Mouse (Mus musculus) heart, embryonic 15.5 days (tissue): ENCODE results near the gene Zfp704. TPM values are rescaled to one million over a fixed set of nuclear protein-coding genes. Genes with fewer than 3 reads are reported as not detected.
A peak's percentile ranks its signal among the peaks of the same experiment; 100 is the strongest.

Experiments
- ATAC-seq: fragments of 200-750 bp; cut with Nextera tagmentation; replicated peaks from 2 replicates; pipeline ENCODE4 v1.8.0; 2017; ENCODE audit warnings: low read depth, moderate TSS enrichment; ENCODE audit not compliant: insufficient number of reproducible peaks, insufficient read depth, low FRiP score
- H3K27ac ChIP-seq: fragments of 300-500 bp; sonication (generic); 2 replicates; pipeline ENCODE4 v1.5.1; 2015; ENCODE audit warnings: mild to moderate bottlenecking, inconsistent platforms
- H3K27me3 ChIP-seq: fragments of 300-500 bp; sonication (generic); 2 replicates; pipeline ENCODE4 v1.6.1; 2015; ENCODE audit warnings: inconsistent platforms
- H3K36me3 ChIP-seq: fragments of 300-500 bp; sonication (generic); 2 replicates; pipeline ENCODE4 v1.6.1; 2015; ENCODE audit warnings: mild to moderate bottlenecking, inconsistent platforms
- H3K4me1 ChIP-seq: fragments of 300-500 bp; sonication (generic); replicated peaks from 2 replicates; pipeline ENCODE4 v1.6.1; 2015; ENCODE audit warnings: inconsistent platforms
- H3K4me2 ChIP-seq: fragments of 300-500 bp; sonication (generic); 2 replicates; pipeline ENCODE4 v1.6.1; 2015; ENCODE audit warnings: inconsistent platforms, mild to moderate bottlenecking, moderate library complexity
- H3K4me3 ChIP-seq: fragments of 300-500 bp; sonication (generic); 2 replicates; pipeline ENCODE4 v1.5.1; 2015; ENCODE audit warnings: mild to moderate bottlenecking, inconsistent platforms
- H3K9ac ChIP-seq: fragments of 300-500 bp; sonication (generic); 2 replicates; pipeline ENCODE4 v1.6.1; 2015; ENCODE audit warnings: mild to moderate bottlenecking, inconsistent platforms
- H3K9me3 ChIP-seq: fragments of 300-500 bp; sonication (generic); replicated peaks from 2 replicates; pipeline ENCODE4 v1.6.1; 2016; ENCODE audit warnings: inconsistent platforms
- WGBS: fragments of 180-500 bp; shearing (Covaris S2); methylation state at CpG from one replicate; pipeline ENCODE4 v1.1.7; 2015; ENCODE audit warnings: mixed read lengths; 5-methylcytosine and 5-hydroxymethylcytosine counted together
- polyA plus RNA-seq: library from polyadenylated mRNA; unstranded; fragments of >200 nt; fragmentation: Nextera tagmentation; extraction: Ambion mirVana; gene quantifications from 2 replicates; pipeline ENCODE4 v1.2.1, GENCODE M21; 2015

Zfp704 gene
- polyA plus RNA-seq, 1 experiment from 2014 or later = 5.6 TPM

DNA sequence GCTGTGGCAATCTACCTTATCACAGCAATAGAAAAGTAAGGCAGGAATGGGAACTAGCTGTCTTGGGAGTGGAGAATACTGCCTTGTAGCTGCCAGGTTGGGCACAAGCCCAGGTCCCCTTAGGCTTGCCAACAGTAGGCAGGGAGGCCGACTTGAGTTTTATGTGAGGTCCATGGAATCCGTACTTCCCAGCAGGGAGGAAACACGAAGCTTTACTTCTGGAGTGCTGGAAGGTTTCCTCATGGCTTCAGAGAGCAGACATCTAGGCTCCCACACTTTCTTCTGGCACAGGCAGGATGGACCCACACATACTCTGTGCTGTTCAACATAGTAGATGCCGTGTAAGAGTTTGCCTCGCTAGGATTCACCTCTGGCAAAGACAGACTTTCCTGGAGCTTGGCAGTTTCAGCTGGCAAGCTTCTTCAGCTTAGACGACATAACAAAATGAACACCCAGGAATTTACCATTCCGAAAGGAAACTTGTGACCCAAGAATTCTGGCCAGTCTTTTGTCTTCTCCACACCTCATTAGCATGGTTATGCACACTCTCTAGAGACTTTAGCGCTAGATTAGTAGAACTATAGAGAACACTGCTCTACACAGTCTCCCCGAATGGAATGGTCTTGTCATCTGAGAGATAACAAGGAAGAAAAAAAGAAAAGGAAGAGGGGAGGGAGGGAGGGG is 79.6 kb downstream of the Zfp704 start:
- 0 out of 2 replicates have a peak, but pooled peaks cover 3% of the 10 kb centered on the region for H3K4me1 ChIP-seq
- 62% methylated on average over 9 of the region's 9 CpGs for WGBS
- no peak overlapping the region for H3K9ac ChIP-seq
- no peak overlapping the region for H3K27ac ChIP-seq
- no peaks in the 10 kb centered on the region for H3K9me3 ChIP-seq
- no peak for ATAC-seq
- H3K4me2 ChIP-seq = no peak overlapping the region
- H3K4me3 ChIP-seq = no peak overlapping the region
- H3K27me3 ChIP-seq = no peaks in the 10 kb centered on the region
- H3K36me3 ChIP-seq = no peaks in the 10 kb centered on the region

DNA sequence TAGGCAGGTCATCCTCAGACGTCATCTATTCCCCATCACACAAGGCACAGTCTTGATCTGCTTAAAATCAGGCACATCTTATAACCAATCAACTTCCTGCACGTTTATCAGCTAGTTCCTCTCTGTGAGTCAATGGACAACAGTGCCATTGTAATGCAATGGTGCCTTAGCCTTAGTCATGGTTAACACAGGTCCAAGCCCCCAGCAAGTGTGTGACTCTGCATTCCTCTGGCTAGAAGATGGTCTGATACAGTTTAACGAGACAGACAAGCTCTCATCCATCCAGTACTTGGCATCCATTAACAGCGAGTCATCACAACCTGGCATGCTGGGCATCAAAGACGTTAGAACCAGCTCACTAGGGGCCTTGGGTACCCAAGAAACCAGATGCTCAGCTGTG is 85.5 kb downstream of the Zfp704 start:
- ATAC-seq = no peak
- Histone ChIP-seq H3K9me3 (no peaks in the 10 kb centered on the region), H3K36me3 (no peaks in the 10 kb centered on the region), H3K27ac (no peak overlapping the region), H3K4me3 (no peak overlapping the region), H3K9ac (no peak overlapping the region), H3K4me1 (peaks cover 47% of the 10 kb centered on the region), H3K4me2 (no peak overlapping the region), H3K27me3 (no peaks in the 10 kb centered on the region)
- 59% methylated on average over 5 of the region's 5 CpGs for WGBS

DNA sequence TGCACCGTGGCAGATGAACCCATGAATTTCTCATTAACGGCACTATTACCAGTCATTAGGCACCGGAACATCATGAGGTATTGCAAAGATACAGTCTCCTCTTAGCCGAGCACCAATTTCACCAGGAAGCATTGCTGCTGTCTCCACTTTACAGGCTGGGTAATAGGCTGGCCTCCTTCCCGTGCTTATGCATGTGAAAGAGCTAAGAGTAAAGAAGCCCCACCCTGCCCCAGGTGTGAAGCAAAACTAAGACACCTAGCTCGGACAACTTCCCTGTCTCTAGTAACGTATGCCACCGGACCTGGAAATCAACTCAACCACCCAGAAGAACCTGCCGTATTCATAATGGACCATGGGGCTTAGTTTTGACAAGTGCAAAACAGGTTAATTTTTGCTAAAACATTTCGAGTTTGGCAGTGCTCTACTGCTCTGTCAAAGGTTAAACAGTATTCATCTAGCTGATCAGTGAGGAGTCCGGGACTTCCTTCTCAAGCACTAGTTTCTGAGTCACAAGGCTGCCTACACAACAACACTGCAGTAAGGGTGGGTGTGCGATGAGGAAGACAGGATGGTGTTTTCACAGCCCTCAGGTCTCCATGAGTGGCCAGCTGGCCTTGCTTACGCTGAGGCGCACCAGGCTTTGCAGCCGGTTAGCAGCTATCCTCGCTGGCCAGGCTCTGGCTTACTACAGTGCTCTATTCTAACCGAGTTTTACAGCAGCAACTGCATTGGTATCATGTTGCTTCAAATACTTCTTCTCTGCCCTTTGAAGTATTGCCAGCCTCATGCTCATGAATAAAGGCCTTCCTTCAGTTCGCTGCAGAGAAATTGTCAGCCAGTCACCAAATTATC is 86.6 kb downstream of the Zfp704 start:
- Histone ChIP-seq H3K36me3 (no peaks in the 10 kb centered on the region), H3K27ac (peak overlapping the region; percentile 62), H3K4me1 (peaks cover 54% of the 10 kb centered on the region), H3K27me3 (no peaks in the 10 kb centered on the region), H3K4me3 (no peak overlapping the region), H3K4me2 (no peak overlapping the region; the same call in 1 of the 2 replicates), H3K9ac (no peak overlapping the region), H3K9me3 (no peaks in the 10 kb centered on the region)
- ATAC-seq = no peak; the same call in 1 of the 2 replicates
- 54% methylated on average over 18 of the region's 18 CpGs for WGBS

DNA sequence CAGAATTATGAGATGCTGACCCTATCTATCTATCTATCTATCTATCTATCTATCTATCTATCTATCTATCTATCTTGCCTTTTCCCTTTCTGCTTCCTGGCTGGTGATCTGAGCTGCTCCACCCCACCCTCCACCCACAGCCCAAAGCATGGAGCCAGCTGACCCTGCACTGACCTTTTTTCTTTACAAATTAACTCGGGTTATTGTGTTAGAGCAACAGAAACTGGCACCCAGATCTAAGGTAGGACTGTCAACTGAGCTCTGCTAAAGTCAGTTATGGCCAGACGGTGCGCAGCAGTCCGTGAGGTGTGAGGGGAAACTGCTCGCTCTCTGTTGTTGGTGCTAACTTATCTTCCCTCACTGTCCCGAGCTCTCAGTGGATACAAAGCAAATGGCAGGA is 87.9 kb downstream of the Zfp704 start:
- H3K27ac ChIP-seq = no peak overlapping the region
- no peak overlapping the region for H3K4me2 ChIP-seq
- no peaks in the 10 kb centered on the region for H3K9me3 ChIP-seq
- no peaks in the 10 kb centered on the region for H3K36me3 ChIP-seq
- H3K9ac ChIP-seq = no peak overlapping the region
- no peaks in the 10 kb centered on the region for H3K27me3 ChIP-seq
- H3K4me3 ChIP-seq = no peak overlapping the region
- no peak for ATAC-seq
- peaks cover 54% of the 10 kb centered on the region for H3K4me1 ChIP-seq
- WGBS = 51% methylated on average over 6 of the region's 6 CpGs

DNA sequence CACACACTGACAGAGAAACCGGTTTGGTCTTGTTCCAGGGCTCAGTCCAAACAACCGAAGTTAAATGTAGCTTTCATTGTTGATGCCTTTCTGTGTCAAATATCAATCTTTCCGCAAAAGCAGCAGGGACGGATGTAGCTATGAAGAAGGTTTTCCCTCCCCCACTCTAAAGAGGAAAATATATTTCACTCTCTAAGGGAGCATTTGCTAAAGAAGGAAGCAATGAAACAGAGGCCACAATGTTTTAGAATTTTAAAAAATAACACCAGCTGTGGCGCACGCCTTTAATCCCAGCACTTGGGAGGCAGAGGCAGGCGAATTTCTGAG is 89.2 kb downstream of the Zfp704 start:
- no peak for ATAC-seq
- Histone ChIP-seq H3K4me1 (peaks cover 53% of the 10 kb centered on the region), H3K4me3 (no peak overlapping the region), H3K27me3 (no peaks in the 10 kb centered on the region), H3K9ac (no peak overlapping the region), H3K9me3 (no peaks in the 10 kb centered on the region), H3K4me2 (peak overlapping the region; percentile 51), H3K36me3 (no peaks in the 10 kb centered on the region), H3K27ac (peak overlapping the region; percentile 78)
- 34% methylated on average over 7 of the region's 7 CpGs for WGBS

DNA sequence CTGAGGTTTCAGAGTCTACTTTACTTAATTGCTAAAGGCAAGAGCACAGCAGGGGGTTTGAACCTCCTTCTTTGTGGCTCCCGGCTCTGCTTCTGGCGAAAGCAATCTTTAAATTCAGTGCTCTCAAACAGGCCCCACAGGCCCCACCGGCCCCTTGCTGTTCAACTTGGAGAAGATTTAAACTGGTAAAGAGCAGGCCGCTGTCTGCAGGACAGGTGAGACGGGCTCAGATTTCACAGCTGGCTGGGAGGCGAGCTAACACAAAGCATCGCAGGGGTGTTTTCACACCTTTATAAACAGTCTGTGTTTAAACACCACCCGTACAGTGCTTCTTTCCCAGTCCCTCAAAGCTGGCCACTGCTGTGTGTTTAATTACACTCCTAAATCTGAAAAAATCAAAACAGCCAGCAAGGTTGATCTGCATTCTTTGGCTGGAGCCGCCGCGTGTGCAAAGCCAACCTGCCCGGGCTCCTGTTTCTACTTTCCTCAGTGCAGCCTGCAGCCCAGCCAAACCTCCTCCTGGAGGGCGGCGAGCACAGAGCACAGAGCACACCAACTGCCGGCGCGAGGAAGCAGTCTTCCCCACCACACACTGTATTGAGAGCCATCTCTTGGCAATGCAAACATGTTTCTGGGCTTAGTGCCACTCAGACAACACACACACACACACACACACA is 89.7 kb downstream of the Zfp704 start:
- no peaks in the 10 kb centered on the region for H3K36me3 ChIP-seq
- WGBS = 17% methylated on average over 17 of the region's 17 CpGs
- no peaks in the 10 kb centered on the region for H3K9me3 ChIP-seq
- H3K9ac ChIP-seq = no peak overlapping the region
- ATAC-seq = peak; percentile 90
- H3K27me3 ChIP-seq = no peaks in the 10 kb centered on the region
- H3K4me2 ChIP-seq = peak overlapping the region; percentile 51
- H3K4me1 ChIP-seq = peaks cover 58% of the 10 kb centered on the region
- no peak overlapping the region for H3K4me3 ChIP-seq
- peak overlapping the region; percentile 78 for H3K27ac ChIP-seq

DNA sequence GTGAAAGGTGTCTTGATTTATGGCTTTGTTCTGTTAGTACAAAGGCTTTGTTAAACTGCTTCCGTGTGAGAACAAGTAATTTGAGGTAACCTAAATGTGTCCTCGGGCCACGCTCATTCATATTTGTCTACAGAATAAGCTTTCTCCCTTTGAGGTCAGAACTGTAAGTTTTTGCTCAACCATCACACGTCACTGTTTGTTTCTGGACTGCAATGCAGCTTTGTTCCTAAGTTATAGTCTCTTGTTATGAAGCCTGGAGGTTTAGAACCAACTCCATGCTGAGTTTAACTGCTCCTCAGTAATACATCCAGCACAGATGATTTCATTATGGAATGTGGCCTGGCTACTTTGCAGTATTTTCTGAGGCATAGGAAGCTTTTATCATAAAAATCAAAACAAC is 90.4 kb downstream of the Zfp704 start:
- H3K4me3 ChIP-seq = no peak overlapping the region
- no peak for ATAC-seq
- no peaks in the 10 kb centered on the region for H3K27me3 ChIP-seq
- no peaks in the 10 kb centered on the region for H3K9me3 ChIP-seq
- 74% methylated on average over 4 of the region's 4 CpGs for WGBS
- no peaks in the 10 kb centered on the region for H3K36me3 ChIP-seq
- peak overlapping the region; percentile 78; the same call in 1 of the 2 replicates for H3K27ac ChIP-seq
- no peak overlapping the region for H3K9ac ChIP-seq
- H3K4me1 ChIP-seq = peaks cover 61% of the 10 kb centered on the region
- H3K4me2 ChIP-seq = no peak overlapping the region

DNA sequence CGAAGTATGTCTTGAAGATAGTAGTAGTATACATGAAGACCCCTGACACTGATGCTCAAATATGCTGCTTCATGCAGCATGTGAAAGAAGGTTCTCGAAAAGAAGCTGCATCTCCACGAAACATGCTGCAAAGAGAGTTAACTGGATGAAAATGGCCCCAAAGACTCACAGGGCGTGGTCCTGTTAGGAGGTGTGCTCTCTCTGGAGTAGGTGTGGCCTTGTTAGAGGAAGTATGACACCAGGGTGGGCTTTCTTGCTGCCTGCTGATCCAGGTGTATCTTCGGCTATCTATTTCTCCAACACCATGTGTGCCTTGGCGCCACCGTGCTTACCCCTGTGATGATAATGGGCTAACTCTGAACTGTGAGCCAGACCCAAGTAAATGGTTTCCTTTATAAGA is 90.9 kb downstream of the Zfp704 start:
- Histone ChIP-seq H3K36me3 (no peaks in the 10 kb centered on the region), H3K9ac (no peak overlapping the region), H3K9me3 (no peaks in the 10 kb centered on the region), H3K4me3 (no peak overlapping the region), H3K27ac (no peak overlapping the region), H3K27me3 (no peaks in the 10 kb centered on the region), H3K4me1 (peaks cover 61% of the 10 kb centered on the region), H3K4me2 (no peak overlapping the region)
- WGBS = 92% methylated on average over 7 of the region's 7 CpGs
- no peak for ATAC-seq

DNA sequence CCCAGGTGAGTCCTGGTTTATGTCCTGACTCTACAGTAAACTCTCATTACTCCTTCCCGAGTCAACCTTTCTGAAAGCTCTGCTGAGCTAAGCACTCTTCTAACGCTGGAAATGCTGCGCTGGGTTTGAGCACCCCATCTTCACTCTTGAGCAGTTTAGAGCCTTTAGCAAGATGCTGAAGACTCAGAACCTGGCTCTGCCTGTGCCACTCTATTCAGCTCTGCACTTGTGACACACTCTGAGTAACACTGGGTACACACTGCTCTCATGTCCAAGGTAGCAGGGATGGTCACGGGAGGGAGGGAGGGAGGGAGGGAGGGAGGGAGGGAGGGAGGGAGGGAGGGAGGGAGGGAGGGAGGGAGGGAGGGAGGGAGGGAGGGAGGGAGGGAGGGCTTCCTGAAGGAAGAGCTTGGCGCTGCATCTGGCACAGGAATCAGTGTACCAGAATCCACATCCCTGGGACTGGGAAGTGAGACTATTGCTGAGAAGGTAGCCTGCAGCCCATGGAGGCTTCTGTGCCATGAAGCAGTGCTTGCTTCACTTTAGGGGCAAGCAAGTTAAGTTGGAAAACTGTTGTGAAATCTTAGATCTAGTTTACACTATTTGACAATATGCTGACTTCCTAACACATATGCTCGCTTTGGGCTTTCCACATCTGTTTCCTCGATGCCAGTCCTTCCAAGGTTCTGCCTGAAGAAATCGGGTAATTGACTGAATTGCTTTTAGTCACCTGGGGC is 93.6 kb downstream of the Zfp704 start:
- H3K4me2 ChIP-seq = no peak overlapping the region
- no peaks in the 10 kb centered on the region for H3K27me3 ChIP-seq
- no peak overlapping the region for H3K9ac ChIP-seq
- WGBS = 79% methylated on average over 8 of the region's 8 CpGs
- H3K27ac ChIP-seq = no peak overlapping the region
- no peaks in the 10 kb centered on the region for H3K9me3 ChIP-seq
- H3K4me1 ChIP-seq = peaks cover 41% of the 10 kb centered on the region
- no peak overlapping the region for H3K4me3 ChIP-seq
- no peak for ATAC-seq
- no peaks in the 10 kb centered on the region for H3K36me3 ChIP-seq

DNA sequence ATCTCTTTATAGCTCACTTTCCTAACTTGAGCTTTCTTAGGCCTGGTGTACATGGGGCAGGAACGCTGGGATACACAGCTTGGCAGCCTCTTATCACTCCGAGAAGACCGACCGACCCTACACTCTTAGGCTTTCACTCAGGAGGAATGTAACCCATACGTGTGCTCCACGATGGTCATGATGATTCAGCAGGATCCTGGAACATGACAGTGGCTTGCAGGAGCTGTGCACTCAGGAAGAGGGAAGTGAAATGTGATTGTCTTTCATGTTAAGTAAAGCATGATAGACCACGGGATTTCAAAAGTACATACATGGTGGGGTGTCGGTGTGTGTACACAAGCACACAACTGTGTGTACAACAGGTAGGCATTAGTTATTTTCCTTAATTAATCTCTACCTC is 94.4 kb downstream of the Zfp704 start:
- 27% methylated on average over 8 of the region's 8 CpGs for WGBS
- Histone ChIP-seq H3K4me1 (peaks cover 33% of the 10 kb centered on the region), H3K27me3 (no peaks in the 10 kb centered on the region), H3K4me3 (no peak overlapping the region), H3K27ac (peak overlapping the region; percentile 13), H3K9ac (no peak overlapping the region), H3K9me3 (no peaks in the 10 kb centered on the region), H3K4me2 (no peak overlapping the region), H3K36me3 (no peaks in the 10 kb centered on the region)
- ATAC-seq = no peak; the same call in 1 of the 2 replicates

DNA sequence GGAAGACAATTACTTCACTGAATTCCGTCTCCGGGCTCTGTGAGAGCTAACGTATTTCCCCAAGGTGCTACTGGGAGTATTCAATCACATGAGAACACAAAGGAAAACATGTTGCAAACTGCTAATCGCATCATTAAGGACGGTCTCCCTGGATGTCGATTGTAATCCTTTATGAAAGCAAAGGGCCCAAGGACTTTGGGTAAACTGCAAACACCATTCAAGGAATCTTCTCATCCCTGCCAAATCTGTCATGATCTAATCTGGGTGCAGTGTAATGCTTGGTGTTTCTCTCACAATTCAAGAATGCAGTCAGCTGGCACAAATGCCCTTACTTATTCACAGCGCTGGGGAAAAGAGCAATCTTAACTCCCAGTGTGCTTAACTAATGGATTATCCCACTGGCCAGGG is 96.2 kb downstream of the Zfp704 start:
- Histone ChIP-seq H3K4me3 (no peak overlapping the region), H3K9ac (no peak overlapping the region), H3K4me1 (peaks cover 16% of the 10 kb centered on the region), H3K4me2 (no peak overlapping the region), H3K9me3 (no peaks in the 10 kb centered on the region), H3K27me3 (no peaks in the 10 kb centered on the region), H3K27ac (peak overlapping the region; percentile 20; the same call in 1 of the 2 replicates), H3K36me3 (no peaks in the 10 kb centered on the region)
- no peak for ATAC-seq
- WGBS = 61% methylated on average over 7 of the region's 7 CpGs
